ENCODE assay signal across 9 mouse cellular contexts in genomic region chr16:97169901-97170512, GRCm38 (mm10). TPM values are rescaled to one million over a fixed set of nuclear protein-coding genes. Genes with fewer than 3 reads are reported as not detected.
A peak's percentile ranks its signal among the peaks of the same experiment; 100 is the strongest.
DNase-seq lines count a peak whose midpoint lies in the region; ATAC-seq lines count a peak whose summit lies in the region.
"Had no signal": no experiment of that assay in that cellular context is flagged by ENCODE, and none has a peak within 500 bp of the region (broad histone marks: within the 10 kb centered on the region; RNA-seq: fewer than 3 reads in every experiment).

No protein-coding gene starts in this region.

- peak overlapping the region; percentile 51 for H3K4me3 ChIP-seq in lung, embryonic 16.5 days (ENCODE audit: low read length)
- H3K4me3 ChIP-seq in neural tube, embryonic 12.5 days, result peak overlapping the region; percentile 62

- ATAC-seq in lung, embryonic 16.5 days (ENCODE audit: low read depth), result peak; percentile 28
- peak; percentile 31 for ATAC-seq in neural tube, embryonic 12.5 days (ENCODE audit: low FRiP score, low read depth)

- no peaks in the 10 kb centered on the region for H3K36me3 ChIP-seq in lung, embryonic 16.5 days (ENCODE audit: control insufficient read depth, insufficient read depth, low read length)
- no peaks in the 10 kb centered on the region for H3K36me3 ChIP-seq in neural tube, embryonic 12.5 days

- H3K27ac ChIP-seq in lung, embryonic 16.5 days (ENCODE audit: low read length), result no peak overlapping the region
- H3K27ac ChIP-seq in neural tube, embryonic 12.5 days, result peak overlapping the region; percentile 70; the same call in 1 of the 2 replicates

- no peaks in the 10 kb centered on the region for H3K9me3 ChIP-seq in lung, embryonic 16.5 days (ENCODE audit: control insufficient read depth, low read length)
- no peaks in the 10 kb centered on the region for H3K9me3 ChIP-seq in neural tube, embryonic 12.5 days

- H3K27me3 ChIP-seq in lung, embryonic 16.5 days (ENCODE audit: control insufficient read depth, insufficient read depth, low read depth, low read length), result peaks cover 53% of the 10 kb centered on the region
- H3K27me3 ChIP-seq in neural tube, embryonic 12.5 days (replicated peaks), result peaks cover 42% of the 10 kb centered on the region

- peak; percentile 66 to 70 for DNase-seq in cerebellum, postnatal 14 days
- DNase-seq in cerebellum, adult 8-10 months, result no peak
- no peak for DNase-seq in lung, postnatal 25 days (ENCODE audit: low spot score)
- DNase-seq in layer of hippocampus, postnatal 14 days (ENCODE audit: low spot score in 2 of 2), result peak; percentile 52
- no peak for DNase-seq in adrenal gland, adult 8-10 months
- no peak for DNase-seq in lung, postnatal 4 days

- 0 out of 2 replicates have a peak, but pooled peaks cover 3% of the 10 kb centered on the region for H3K4me1 ChIP-seq in lung, embryonic 16.5 days (replicated peaks; ENCODE audit: control insufficient read depth, insufficient read depth, low read length)
- peaks cover 6% of the 10 kb centered on the region for H3K4me1 ChIP-seq in neural tube, embryonic 12.5 days

- peak overlapping the region; percentile 91 for H3K4me2 ChIP-seq in lung, embryonic 16.5 days (ENCODE audit: low read depth, low read length)
- peak overlapping the region; percentile 81 for H3K4me2 ChIP-seq in neural tube, embryonic 12.5 days (replicated peaks)

- WGBS in lung, embryonic 16.5 days, result under 1% methylated on average over 33 of the region's 51 CpGs
- under 1% methylated on average over 51 of the region's 51 CpGs for WGBS in neural tube, embryonic 12.5 days

- 0 out of 2 replicates have a peak overlapping the region, but pooled peaks have one; percentile 11 for H3K9ac ChIP-seq in lung, embryonic 16.5 days (ENCODE audit: low read length)
- peak overlapping the region; percentile 73 for H3K9ac ChIP-seq in neural tube, embryonic 12.5 days

RNA-seq across cellular contexts. Expression of gene Dscam, which starts 0.5 kb away (rescaled TPM):
- polyA plus RNA-seq in lung, embryonic 16.5 days (2015; fragmentation: Nextera tagmentation; extraction: Ambion mirVana), result not detected in 2 replicates
- 10 to 100 TPM; 45.6 to 50.1 TPM for total RNA-seq in layer of hippocampus, postnatal 14 days (2021)
- polyA plus RNA-seq in neural tube, embryonic 12.5 days (2016; fragmentation: Nextera tagmentation; extraction: Ambion mirVana), result 2.1 and 3.1 TPM in 2 replicates
- total RNA-seq in adrenal gland, adult 8-10 months (2022), result under 1 TPM in 3 of 4 experiments, not detected in 1; 0.03 to 0.28 (median 0.03) TPM
- polyA plus RNA-seq: C2C12 had no signal

Comparison
In these comparisons a context has a peak if more than half of its experiments do, and no peak if none do; other contexts are left out.
1. DNase-seq: peak in cerebellum, postnatal 14 days (2 of 2) and layer of hippocampus, postnatal 14 days (2 of 2); none in cerebellum, adult 8-10 months (single experiment), lung, postnatal 25 days (single experiment), adrenal gland, adult 8-10 months (single experiment) and lung, postnatal 4 days (0 of 2).
2. RNA of gene Dscam, which starts 0.5 kb away (total RNA-seq): 45.6 to 50.1 TPM in layer of hippocampus, postnatal 14 days; 0.03 to 0.28 TPM in adrenal gland, adult 8-10 months; every median in the first group is over 10 times any median in the second.